Comparison of ENCODE assay signal across 9 mouse cellular contexts in the genomic region with DNA sequence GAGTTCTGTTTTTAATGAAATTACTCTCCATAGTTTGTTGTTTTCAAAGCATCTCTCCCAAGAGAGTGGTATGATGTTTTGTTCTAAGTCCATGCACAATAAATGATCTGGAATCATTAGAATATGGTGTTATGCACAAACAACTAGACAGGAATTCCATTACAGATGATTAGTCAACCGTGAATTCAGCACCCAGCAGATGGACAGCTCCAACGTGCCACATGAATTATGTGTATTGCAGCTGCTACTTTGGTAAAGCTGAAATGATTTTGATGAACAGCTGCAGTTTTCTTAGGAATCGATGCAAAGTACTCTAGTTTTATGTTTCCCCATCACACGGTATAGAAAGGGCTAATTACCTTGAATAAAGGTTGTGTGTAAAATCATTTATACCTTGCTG.
DNase-seq lines count a peak whose midpoint lies in the region; ATAC-seq and TF ChIP-seq lines count a peak whose summit lies in the region.
"Had no signal": no experiment of that assay in that cellular context is flagged by ENCODE, and none has a peak within 500 bp of the region (broad histone marks: within the 10 kb centered on the region; RNA-seq: fewer than 3 reads in every experiment).

No protein-coding gene starts in this region.

- no peak for TF ChIP-seq CTCF in brain, embryonic 14.5 days (IDR thresholded peaks at IDR 0.05; ENCODE audit: borderline replicate concordance, extremely low read depth, insufficient read depth, insufficient read length)

- no peak overlapping the region for H3K4me2 ChIP-seq in forebrain, embryonic 14.5 days (ENCODE audit: low read length)
- H3K4me2 ChIP-seq in forebrain, embryonic 13.5 days, result no peak overlapping the region
- H3K4me2 ChIP-seq in midbrain, embryonic 16.5 days (ENCODE audit: low read length), result no peak overlapping the region
- no peak overlapping the region for H3K4me2 ChIP-seq in limb, embryonic 14.5 days (replicated peaks; ENCODE audit: low read depth, low read length, severe bottlenecking)

- no peaks in the 10 kb centered on the region for H3K4me1 ChIP-seq in forebrain, embryonic 14.5 days (ENCODE audit: control insufficient read depth, insufficient read depth, low read length)
- no peaks in the 10 kb centered on the region for H3K4me1 ChIP-seq in forebrain, embryonic 13.5 days
- H3K4me1 ChIP-seq in midbrain, embryonic 10.5 days, result no peaks in the 10 kb centered on the region
- H3K4me1 ChIP-seq in midbrain, embryonic 16.5 days (ENCODE audit: control insufficient read depth, insufficient read depth, low read length), result no peaks in the 10 kb centered on the region
- H3K4me1 ChIP-seq in limb, embryonic 14.5 days (ENCODE audit: control insufficient read depth, insufficient read depth, low read length), result no peaks in the 10 kb centered on the region

- no peak for TF ChIP-seq POLR2A in brain, embryonic 14.5 days (IDR thresholded peaks at IDR 0.05; ENCODE audit: borderline replicate concordance, extremely low read depth, insufficient read depth, insufficient read length, poor library complexity, severe bottlenecking)
- no peak for TF ChIP-seq POLR2A in limb, embryonic 14.5 days (IDR thresholded peaks at IDR 0.05; ENCODE audit: borderline replicate concordance, extremely low read depth, insufficient read depth, insufficient read length)

- ATAC-seq in forebrain, embryonic 14.5 days, result no peak
- ATAC-seq in forebrain, embryonic 13.5 days, result no peak; the same call in 1 of the 2 replicates
- ATAC-seq in midbrain, embryonic 16.5 days, result no peak
- ATAC-seq in limb, embryonic 14.5 days (ENCODE audit: low FRiP score, low read depth), result no peak
- no peak for ATAC-seq in granulocyte monocyte progenitor cell, adult 5-6 weeks (replicated peaks; ENCODE audit: poor library complexity, severe bottlenecking)
- ATAC-seq in monocyte, adult 5-6 weeks (replicated peaks; ENCODE audit: insufficient number of reproducible peaks, low FRiP score, low TSS enrichment, poor library complexity, severe bottlenecking), result no peak

- H3K27ac ChIP-seq in forebrain, embryonic 14.5 days (ENCODE audit: low read depth, low read length), result no peak overlapping the region
- no peak overlapping the region for H3K27ac ChIP-seq in forebrain, embryonic 13.5 days
- H3K27ac ChIP-seq in midbrain, embryonic 10.5 days (replicated peaks), result no peak overlapping the region
- no peak overlapping the region for H3K27ac ChIP-seq in midbrain, embryonic 16.5 days (ENCODE audit: low read length)
- H3K27ac ChIP-seq in limb, embryonic 14.5 days (replicated peaks; ENCODE audit: low read depth, low read length), result no peak overlapping the region
- H3K27ac ChIP-seq: gastrocnemius, adult 2 months had no signal

- no peaks in the 10 kb centered on the region for H3K36me3 ChIP-seq in forebrain, embryonic 14.5 days (ENCODE audit: control insufficient read depth, insufficient read depth, low read length)
- no peaks in the 10 kb centered on the region for H3K36me3 ChIP-seq in forebrain, embryonic 13.5 days (ENCODE audit: poor library complexity, severe bottlenecking)
- H3K36me3 ChIP-seq in midbrain, embryonic 10.5 days, result no peaks in the 10 kb centered on the region
- no peaks in the 10 kb centered on the region for H3K36me3 ChIP-seq in midbrain, embryonic 16.5 days (ENCODE audit: control insufficient read depth, insufficient read depth, low read length)
- no peaks in the 10 kb centered on the region for H3K36me3 ChIP-seq in limb, embryonic 14.5 days (ENCODE audit: control insufficient read depth, insufficient read depth, low read length)

- peak; percentile 51 for DNase-seq in forebrain, embryonic 14.5 days (ENCODE audit: low spot score)
- peak; percentile 12 for DNase-seq in midbrain, embryonic 10.5 days (ENCODE audit: low spot score)
- peak; percentile 62 for DNase-seq in brain, embryonic 14.5 days (ENCODE audit: low read depth)
- DNase-seq in limb, embryonic 14.5 days (ENCODE audit: low spot score), result peak; percentile 79
- DNase-seq: gastrocnemius, adult 2 months had no signal

- no peaks in the 10 kb centered on the region for H3K9me3 ChIP-seq in forebrain, embryonic 14.5 days (replicated peaks; ENCODE audit: control insufficient read depth, low read length)
- no peaks in the 10 kb centered on the region for H3K9me3 ChIP-seq in forebrain, embryonic 13.5 days (replicated peaks)
- no peaks in the 10 kb centered on the region for H3K9me3 ChIP-seq in midbrain, embryonic 10.5 days (replicated peaks)
- H3K9me3 ChIP-seq in midbrain, embryonic 16.5 days (replicated peaks; ENCODE audit: control insufficient read depth, low read length, poor library complexity, severe bottlenecking), result no peaks in the 10 kb centered on the region
- no peaks in the 10 kb centered on the region for H3K9me3 ChIP-seq in limb, embryonic 14.5 days (ENCODE audit: control insufficient read depth, low read length)

- no peaks in the 10 kb centered on the region for H3K27me3 ChIP-seq in forebrain, embryonic 14.5 days (replicated peaks; ENCODE audit: control insufficient read depth, insufficient read depth, low read length)
- no peaks in the 10 kb centered on the region for H3K27me3 ChIP-seq in forebrain, embryonic 13.5 days
- H3K27me3 ChIP-seq in midbrain, embryonic 10.5 days (ENCODE audit: low read depth, poor library complexity, severe bottlenecking), result no peaks in the 10 kb centered on the region
- H3K27me3 ChIP-seq in midbrain, embryonic 16.5 days (ENCODE audit: control insufficient read depth, insufficient read depth, low read depth, low read length), result no peaks in the 10 kb centered on the region
- no peaks in the 10 kb centered on the region for H3K27me3 ChIP-seq in limb, embryonic 14.5 days (ENCODE audit: control insufficient read depth, insufficient read depth, low read length)

- 40% methylated on average over 4 of the region's 4 CpGs for WGBS in forebrain, embryonic 14.5 days
- WGBS in forebrain, embryonic 13.5 days, result 47% methylated on average over 4 of the region's 4 CpGs
- WGBS in midbrain, embryonic 10.5 days, result 66% methylated on average over 4 of the region's 4 CpGs
- 53% methylated on average over 4 of the region's 4 CpGs for WGBS in midbrain, embryonic 16.5 days
- WGBS in limb, embryonic 14.5 days, result 41% methylated on average over 4 of the region's 4 CpGs

- H3K9ac ChIP-seq in forebrain, embryonic 14.5 days (ENCODE audit: low read length), result no peak overlapping the region
- H3K9ac ChIP-seq in forebrain, embryonic 13.5 days, result no peak overlapping the region
- no peak overlapping the region for H3K9ac ChIP-seq in midbrain, embryonic 16.5 days (ENCODE audit: low read depth, low read length)
- H3K9ac ChIP-seq in limb, embryonic 14.5 days (ENCODE audit: low read depth, low read length, severe bottlenecking), result no peak overlapping the region

- no peak overlapping the region for H3K4me3 ChIP-seq in forebrain, embryonic 14.5 days (ENCODE audit: low read depth, low read length)
- no peak overlapping the region for H3K4me3 ChIP-seq in forebrain, embryonic 13.5 days
- H3K4me3 ChIP-seq in midbrain, embryonic 10.5 days, result no peak overlapping the region
- no peak overlapping the region for H3K4me3 ChIP-seq in midbrain, embryonic 16.5 days (ENCODE audit: low read depth, low read length)
- no peak overlapping the region for H3K4me3 ChIP-seq in limb, embryonic 14.5 days (replicated peaks; ENCODE audit: low read length)
- H3K4me3 ChIP-seq: gastrocnemius, adult 2 months had no signal

Comparison
In these comparisons a context has a peak if more than half of its experiments do, and no peak if none do; other contexts are left out.
1. DNase-seq: peak in every context shown above with its lines; median percentile 79 in limb, embryonic 14.5 days; 62 in brain, embryonic 14.5 days; 51 in forebrain, embryonic 14.5 days; 12 in midbrain, embryonic 10.5 days.